Mouse (Mus musculus) olfactory bulb, adult 2 months (tissue): ENCODE results near the gene Ramp2. TPM values are rescaled to one million over a fixed set of nuclear protein-coding genes. Genes with fewer than 3 reads are reported as not detected.

Experiments
- H3K27ac ChIP-seq: fragments of 200-500 bp; 2 replicates; pipeline ENCODE4 v1.5.1; 2012; ENCODE audit warnings: low read depth, low read length; ENCODE audit not compliant: insufficient read depth
- H3K4me1 ChIP-seq: fragments of 200-500 bp; 2 replicates; pipeline ENCODE4 v1.6.1; 2012; ENCODE audit warnings: low read length; ENCODE audit not compliant: control insufficient read depth, insufficient read depth
- H3K4me3 ChIP-seq: fragments of 200-500 bp; 2 replicates; pipeline ENCODE4 v1.5.1; 2012; ENCODE audit warnings: mild to moderate bottlenecking, low read depth, low read length, moderate library complexity; ENCODE audit not compliant: insufficient read depth
- CTCF ChIP-seq: fragments of 200-500 bp; IDR thresholded peaks from 2 replicates; pipeline ENCODE4 v1.5.1; 2012; ENCODE audit warnings: low read depth, mild to moderate bottlenecking, low read length, moderate library complexity; ENCODE audit not compliant: insufficient read depth
- POLR2A ChIP-seq: fragments of 200-500 bp; IDR thresholded peaks from 2 replicates; pipeline ENCODE4 v1.6.1; 2012; ENCODE audit warnings: mild to moderate bottlenecking, low read depth, low read length, moderate library complexity; ENCODE audit not compliant: insufficient read depth
- WGBS: fragments of 180-500 bp; shearing (Covaris S2); methylation state at CpG from one replicate; pipeline ENCODE4 v1.1.7; 2018; 5-methylcytosine and 5-hydroxymethylcytosine counted together
- polyA plus RNA-seq: library from polyadenylated mRNA; stranded (reverse); fragments of >200 nt; gene quantifications from 2 replicates; pipeline ENCODE4 v1.2.4, GENCODE M21; 2012; ENCODE audit warnings: low replicate concordance; ENCODE audit not compliant: missing spikeins, insufficient read depth, insufficient read length

The Ramp2 gene
- polyA plus RNA-seq, 1 experiment = not detected

GRCm38 (mm10) chr11:101276319-101277070, 30.7 kb downstream of the Ramp2 start:
- 36% methylated on average over 27 of the region's 27 CpGs for WGBS
- Histone ChIP-seq H3K27ac (no peak overlapping the region), H3K4me1 (peaks cover 24% of the 10 kb centered on the region), H3K4me3 (no peak overlapping the region)
- TF ChIP-seq CTCF = no peak

- no peak overlapping the region for H3K27ac ChIP-seq
- peaks cover 24% of the 10 kb centered on the region for H3K4me1 ChIP-seq
- WGBS = 63% methylated on average over 12 of the region's 12 CpGs
- TF ChIP-seq POLR2A (no peak), CTCF (no peak)
- peak overlapping the region; percentile 98 for H3K4me3 ChIP-seq
Observed at GRCm38 (mm10) chr11:101277381-101278222, 31.8 kb downstream of the Ramp2 start.

GRCm38 (mm10) chr11:101278223-101279192, 32.7 kb downstream of the Ramp2 start, which contains the start of the genes Cntd1 and Coa3:
TSS of gene Cntd1 (plus strand) at chr11:101279012.
TSS of gene Coa3 (minus strand) at chr11:101279114.
- TF ChIP-seq CTCF (no peak), POLR2A (peak; percentile 58; the same call in 1 of the 2 replicates)
- Histone ChIP-seq H3K4me1 (peaks cover 24% of the 10 kb centered on the region), H3K27ac (peak within 1 kb of the TSS; percentile 53), H3K4me3 (peak within 1 kb of the TSS; percentile 98)
- WGBS = 8% methylated on average over 45 of the region's 45 CpGs

- Histone ChIP-seq H3K27ac (no peak overlapping the region), H3K4me3 (peak overlapping the region; percentile 98), H3K4me1 (peaks cover 24% of the 10 kb centered on the region)
- TF ChIP-seq CTCF (no peak), POLR2A (no peak)
- 54% methylated on average over 14 of the region's 14 CpGs for WGBS
Observed at GRCm38 (mm10) chr11:101279193-101279569, 33.4 kb downstream of the Ramp2 start.

- 53% methylated on average over 7 of the region's 7 CpGs for WGBS
- Histone ChIP-seq H3K4me3 (no peak overlapping the region), H3K4me1 (peaks cover 24% of the 10 kb centered on the region), H3K27ac (no peak overlapping the region)
- TF ChIP-seq POLR2A (no peak), CTCF (no peak)
Observed at GRCm38 (mm10) chr11:101280837-101281236, 35.0 kb downstream of the Ramp2 start.

GRCm38 (mm10) chr11:101282896-101283295, 37.1 kb downstream of the Ramp2 start:
- peaks cover 7% of the 10 kb centered on the region for H3K4me1 ChIP-seq
- 10% methylated on average over 5 of the region's 5 CpGs for WGBS
- no peak overlapping the region for H3K4me3 ChIP-seq
- no peak for TF ChIP-seq CTCF
- TF ChIP-seq POLR2A = no peak
- H3K27ac ChIP-seq = no peak overlapping the region

GRCm38 (mm10) chr11:101283805-101284204, 38.0 kb downstream of the Ramp2 start:
- Histone ChIP-seq H3K4me1 (peaks cover 3% of the 10 kb centered on the region), H3K27ac (no peak overlapping the region), H3K4me3 (no peak overlapping the region)
- 70% methylated on average over 4 of the region's 4 CpGs for WGBS
- TF ChIP-seq CTCF (no peak), POLR2A (no peak)

GRCm38 (mm10) chr11:101287306-101287705, 41.5 kb downstream of the Ramp2 start:
- WGBS = 76% methylated on average over 9 of the region's 9 CpGs
- H3K27ac ChIP-seq = no peak overlapping the region
- H3K4me1 ChIP-seq = no peaks in the 10 kb centered on the region
- H3K4me3 ChIP-seq = no peak overlapping the region
- TF ChIP-seq POLR2A (no peak), CTCF (no peak)
